Mouse (Mus musculus) cerebellum, adult 2 months (tissue): ENCODE measurements around the gene Gm21518. TPM values are rescaled to one million over a fixed set of nuclear protein-coding genes. Genes with fewer than 3 reads are reported as not detected.
"Not testable (repeated sequence)": the region's sequence is repeated elsewhere in the genome, so short reads cannot be mapped to it uniquely, and the experiment has no call there.

Source experiments
- DNase-seq, 2 experiments: peaks; one replicate each; pipeline ENCODE4 v3.0.0; 2021
- H3K27ac ChIP-seq: fragments of 200-500 bp; 2 replicates; pipeline ENCODE4 v1.5.1; 2012; ENCODE audit warnings: low read length, control low read depth, inconsistent platforms; ENCODE audit not compliant: insufficient read depth
- H3K27me3 ChIP-seq: fragments of 200-500 bp; 2 replicates; pipeline ENCODE4 v1.6.1; 2012; ENCODE audit warnings: inconsistent platforms, mild to moderate bottlenecking, low read length, moderate library complexity; ENCODE audit not compliant: control insufficient read depth, insufficient read depth
- H3K4me1 ChIP-seq: fragments of 200-500 bp; 2 replicates; pipeline ENCODE4 v1.6.1; 2011; ENCODE audit warnings: low read length; ENCODE audit not compliant: control insufficient read depth, insufficient read depth
- H3K4me3 ChIP-seq: fragments of 200-500 bp; replicated peaks from 2 replicates; pipeline ENCODE3; 2011; ENCODE audit warnings: mild to moderate bottlenecking, low read depth, low read length, control low read depth; ENCODE audit not compliant: insufficient read depth
- WGBS: fragments of 180-500 bp; shearing (Covaris S2); methylation state at CpG from one replicate; pipeline ENCODE4 v1.1.7; 2018; 5-methylcytosine and 5-hydroxymethylcytosine counted together
- polyA plus RNA-seq: library from polyadenylated mRNA; depleted of rRNA; stranded (reverse); fragments of >200 nt; gene quantifications from 2 replicates; pipeline ENCODE4 v1.2.3, GENCODE M21; 2012; rRNA removed

Gm21518 gene
- not detected in 2 replicates for polyA plus RNA-seq

DNA sequence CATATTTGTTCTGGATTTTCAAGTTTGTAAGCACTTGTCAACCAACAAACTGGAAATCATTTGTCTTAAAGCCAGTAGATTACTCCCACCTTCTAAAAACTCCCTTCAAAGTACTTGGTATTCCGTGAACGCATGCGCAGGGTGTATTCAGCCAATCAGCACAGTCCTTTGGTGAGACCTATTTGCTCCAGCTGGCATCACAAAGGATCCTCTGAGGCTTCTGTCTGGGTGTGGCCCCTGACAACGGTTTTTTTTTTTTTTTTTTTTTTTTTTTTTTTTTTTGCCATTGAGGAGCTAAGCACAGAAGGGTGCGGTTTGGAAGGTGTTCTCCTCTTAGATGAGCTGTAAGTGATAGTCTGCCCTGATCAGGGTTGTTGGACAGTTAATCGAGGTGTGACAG, at the start of gene Gm21518:
Gene Gm21518, plus strand, starts transcription at position 301 of the 400 bp plus-strand sequence.
- not testable (repeated sequence) for DNase-seq, H3K27ac ChIP-seq, H3K4me1 ChIP-seq, H3K4me3 ChIP-seq, H3K27me3 ChIP-seq
- WGBS: no CpG with 5 or more reads among the region's 6 CpGs
